Mouse (Mus musculus) gastrocnemius, postnatal 4 days (tissue): ENCODE measurements at regions not wholly inside any gene's neighbourhood (a gene's known extent, or its start where the extent isn't known, plus 50 kb on each side); places are given as distances from the start of the nearest gene placed in this dataset.
A peak's percentile ranks its signal among the peaks of the same experiment; 100 is the strongest.
"Not testable (repeated sequence)": the region's sequence is repeated elsewhere in the genome, so short reads cannot be mapped to it uniquely, and the experiment has no call there.

ENCODE experiments used
- DNase-seq, 2 experiments: peaks; one replicate each; pipeline ENCODE4 v3.0.0; 2021 to 2022; ENCODE audit warnings: low spot score in 2 of 2, mixed read lengths in 2 of 2

DNA sequence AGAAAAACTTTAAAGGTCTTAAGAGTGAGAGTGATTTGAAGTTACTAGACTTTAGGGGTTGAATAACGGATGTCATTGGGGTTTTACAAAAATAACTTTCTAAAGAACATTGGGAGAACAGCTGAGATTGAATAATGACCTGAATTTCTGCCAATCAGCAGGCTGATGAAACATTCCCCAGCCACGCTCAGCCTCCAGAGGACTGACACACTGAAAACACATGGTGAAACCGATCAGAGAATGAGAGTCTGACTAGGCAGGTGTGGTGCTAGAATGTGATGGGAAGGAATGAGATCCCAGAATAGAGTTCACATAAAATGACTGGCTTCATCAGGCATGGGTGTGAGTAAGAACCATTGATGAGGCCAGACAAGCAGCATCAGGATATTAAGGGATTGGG lies 321.4 kb upstream of the Adamts5 start:
- peak in 1 of 2 experiments; percentile 21 for DNase-seq

DNA sequence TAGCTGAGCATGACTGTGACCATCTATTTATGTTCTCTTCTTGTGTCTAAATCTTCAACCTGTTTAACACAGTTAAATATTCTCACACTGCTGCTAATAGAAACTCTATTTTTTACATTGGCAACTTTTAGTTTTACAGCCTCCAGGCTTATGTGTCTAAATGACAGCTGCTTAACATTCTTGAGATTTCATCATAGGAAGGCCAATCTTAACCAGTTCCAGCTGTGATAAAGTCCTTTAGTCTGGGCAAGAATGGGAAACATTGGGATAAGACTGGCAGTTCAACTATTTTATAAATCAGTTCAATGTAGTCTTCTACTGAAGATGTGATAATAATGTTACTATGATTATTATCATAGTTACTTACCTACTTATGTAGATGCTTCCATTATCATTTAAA lies 308.9 kb upstream of the Adamts5 start:
- DNase-seq: no peak

DNA sequence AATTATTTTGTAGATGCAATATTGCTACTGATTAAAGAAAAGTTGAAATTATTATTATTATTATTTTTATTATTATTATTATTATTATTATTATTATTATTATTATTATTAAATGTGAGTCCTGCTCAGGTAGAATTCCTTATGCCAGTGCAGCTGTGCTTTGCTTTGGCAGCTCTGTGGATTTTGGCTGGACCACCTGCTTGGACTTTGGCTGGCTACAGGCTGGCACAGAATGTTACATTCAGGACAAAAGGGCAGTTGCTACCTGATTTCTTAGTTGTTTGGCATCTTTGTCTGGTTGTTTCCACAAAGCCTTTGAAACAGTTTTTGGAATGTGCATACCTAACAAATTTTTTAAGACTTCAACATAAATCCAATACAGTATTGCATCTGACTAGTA lies 307.7 kb upstream of the Adamts5 start:
- no peak for DNase-seq

DNA sequence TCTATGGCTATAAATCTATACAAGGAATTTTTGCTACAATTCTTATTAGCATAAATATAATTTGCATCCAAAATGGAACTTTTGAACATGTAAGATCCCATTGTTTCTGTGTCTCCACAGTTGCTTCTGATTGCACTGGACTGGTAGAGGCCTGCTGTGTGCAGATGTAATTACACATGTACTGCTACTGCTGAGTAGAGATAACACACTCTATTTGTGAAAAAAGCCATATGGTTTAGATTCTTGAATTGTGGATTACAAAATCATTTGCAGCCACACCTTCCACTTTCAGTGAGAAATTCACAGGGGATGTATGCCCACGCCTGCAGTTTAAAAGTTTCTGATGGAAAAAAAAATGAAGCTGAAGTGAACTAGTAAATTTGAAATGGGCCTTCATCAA lies 288.2 kb upstream of the Adamts5 start:
- no peak for DNase-seq

DNA sequence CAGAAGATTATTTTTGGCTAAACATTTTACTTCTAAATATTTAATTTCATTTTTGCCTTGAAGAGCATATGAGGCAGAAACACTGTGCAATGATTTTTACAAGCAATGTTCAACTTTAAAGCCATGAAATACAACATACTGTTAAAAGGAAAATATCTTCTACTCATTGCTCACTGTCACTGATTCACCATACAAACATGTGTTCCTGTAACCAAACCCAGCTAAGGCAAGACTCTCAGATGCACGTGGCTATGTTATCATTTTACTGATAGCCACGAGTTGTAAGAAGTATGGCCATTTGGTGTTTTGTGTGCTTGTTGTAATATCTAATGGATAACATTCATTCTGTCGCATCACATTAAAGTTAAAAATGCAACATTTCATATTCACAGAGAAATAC lies 287.3 kb upstream of the Adamts5 start:
- DNase-seq: no peak

DNA sequence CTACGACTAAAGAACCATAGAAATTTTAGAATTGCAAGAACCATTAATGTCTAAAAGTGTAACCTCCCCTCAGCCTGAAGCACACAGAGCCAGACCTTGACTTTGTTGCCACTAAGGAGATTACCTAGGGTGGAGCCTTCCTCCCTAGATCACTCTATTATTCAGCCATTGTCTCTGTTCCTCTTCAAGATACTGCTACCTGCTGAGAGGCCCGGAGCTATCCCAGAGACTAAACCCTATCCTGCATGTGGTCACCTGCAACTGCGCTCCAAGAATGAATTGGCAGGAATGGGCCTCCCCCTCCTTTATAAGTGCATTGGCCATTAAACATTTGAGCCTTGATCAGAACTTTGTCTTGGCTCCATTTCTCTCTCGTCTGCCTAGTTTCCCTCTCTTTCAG lies 286.0 kb upstream of the Adamts5 start:
- DNase-seq: not testable (repeated sequence)

DNA sequence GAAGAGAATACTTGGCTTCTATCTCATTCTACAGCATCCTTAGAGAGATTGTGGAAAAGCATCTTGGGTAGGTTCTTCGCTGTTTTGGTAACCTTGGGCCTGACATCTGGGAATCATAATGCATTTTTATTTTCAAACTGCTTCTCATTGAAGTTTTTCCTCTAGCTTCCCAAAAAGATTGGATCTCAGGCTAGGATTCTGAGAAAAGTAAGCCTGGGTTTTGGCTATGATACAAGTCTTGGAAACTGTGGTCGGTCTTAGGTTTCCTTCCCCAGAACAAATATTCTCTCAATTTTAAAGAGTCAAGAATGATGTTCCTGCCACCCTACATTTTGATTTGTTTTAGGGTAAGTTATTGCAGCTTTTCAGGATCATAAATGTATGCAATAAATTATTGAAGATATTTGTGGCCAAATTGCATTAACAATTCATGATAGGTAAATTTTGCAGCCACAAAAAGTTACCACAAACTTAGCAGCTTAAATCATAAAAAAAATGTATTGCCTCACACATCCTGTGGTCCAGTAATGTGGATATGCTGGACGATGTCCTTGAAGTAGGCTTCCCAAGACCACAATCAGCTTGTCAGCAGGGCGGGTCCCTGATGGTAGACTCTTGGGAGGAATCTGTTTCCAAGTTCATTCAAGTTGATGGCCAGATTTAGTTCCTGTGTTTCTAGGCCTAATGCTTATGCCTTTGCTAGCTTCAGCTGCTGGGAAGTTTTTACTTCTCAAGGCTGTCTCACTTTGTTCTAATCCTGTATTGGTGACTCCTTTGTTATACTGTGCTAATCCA lies 257.6 kb upstream of the Adamts5 start:
- DNase-seq: peak in 1 of 2 experiments; percentile 27

DNA sequence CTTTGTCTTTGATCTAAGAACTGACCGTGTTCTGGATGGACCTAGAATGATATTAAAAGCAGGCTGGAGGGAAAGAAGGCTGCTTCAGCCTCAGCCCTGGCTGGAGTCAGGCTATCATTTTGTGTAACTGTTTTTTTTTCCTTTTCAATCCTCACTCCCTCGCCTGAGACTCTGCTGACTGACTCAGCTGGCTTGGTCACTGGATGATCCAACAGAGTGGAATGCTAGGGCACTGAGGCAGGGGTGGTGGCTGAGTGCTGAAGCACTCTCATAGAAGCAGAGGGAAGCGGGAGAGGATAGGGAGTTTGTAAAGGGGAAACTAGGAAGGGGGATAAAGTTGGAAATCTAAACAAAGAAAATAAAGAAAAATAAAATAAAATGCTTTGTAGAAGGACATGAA lies 236.5 kb upstream of the Adamts5 start:
- DNase-seq: no peak

DNA sequence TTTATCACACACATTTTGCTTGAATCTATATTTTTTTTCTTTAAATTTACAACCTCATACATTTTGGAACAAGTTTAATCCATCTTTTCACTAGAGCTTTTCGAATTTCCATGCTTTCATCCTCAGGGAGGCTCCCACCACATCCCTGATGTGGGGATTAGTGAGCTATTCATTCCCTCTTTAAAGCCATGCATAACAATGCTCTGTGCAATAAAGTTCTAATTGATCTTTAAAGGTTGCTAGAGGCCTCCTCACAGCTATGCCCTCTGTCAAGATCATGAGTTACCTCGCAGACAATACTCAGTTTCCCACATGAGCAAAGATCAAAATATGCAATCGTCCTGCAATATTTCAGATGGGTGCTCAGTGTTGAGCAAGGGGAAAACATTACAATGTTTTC lies 234.5 kb upstream of the Adamts5 start:
- no peak for DNase-seq

DNA sequence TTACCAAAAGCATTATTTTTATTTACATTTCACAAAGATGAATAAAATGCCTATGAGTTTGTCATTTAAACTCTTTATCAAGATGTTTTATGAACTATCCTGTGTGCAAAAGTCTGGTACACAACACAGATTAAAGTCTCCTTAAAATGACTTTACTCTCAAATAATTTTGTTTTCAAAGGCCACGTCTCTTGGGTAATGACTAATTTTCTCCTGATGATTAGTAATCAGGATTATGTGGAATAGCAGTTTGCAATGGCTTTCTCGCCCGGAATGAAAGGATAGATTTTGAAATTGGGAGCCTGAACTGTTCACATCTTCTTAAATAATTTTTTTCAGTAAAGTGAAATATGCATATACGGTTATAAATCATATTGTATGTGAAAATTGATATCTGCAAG lies 225.8 kb upstream of the Adamts5 start:
- no peak for DNase-seq

DNA sequence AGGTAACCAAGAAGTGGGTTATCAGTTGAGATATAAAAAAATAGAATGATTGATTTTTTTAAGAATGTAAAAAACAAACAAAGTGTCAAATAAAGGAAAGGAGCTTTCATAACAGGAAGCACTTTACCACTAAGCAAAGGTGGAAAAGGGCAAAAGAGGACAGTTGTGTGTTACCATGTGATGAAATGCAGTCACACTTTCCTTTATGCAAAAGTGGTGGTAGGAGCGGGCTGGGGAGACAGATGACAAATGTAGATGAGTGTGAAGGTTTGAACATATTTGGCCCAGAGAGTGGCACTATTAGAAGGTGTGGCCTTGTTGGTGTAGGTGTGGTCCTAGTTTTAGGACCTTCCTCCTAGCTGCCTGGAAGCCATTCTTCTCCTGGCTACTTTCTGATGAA lies 222.6 kb upstream of the Adamts5 start:
- no peak for DNase-seq

DNA sequence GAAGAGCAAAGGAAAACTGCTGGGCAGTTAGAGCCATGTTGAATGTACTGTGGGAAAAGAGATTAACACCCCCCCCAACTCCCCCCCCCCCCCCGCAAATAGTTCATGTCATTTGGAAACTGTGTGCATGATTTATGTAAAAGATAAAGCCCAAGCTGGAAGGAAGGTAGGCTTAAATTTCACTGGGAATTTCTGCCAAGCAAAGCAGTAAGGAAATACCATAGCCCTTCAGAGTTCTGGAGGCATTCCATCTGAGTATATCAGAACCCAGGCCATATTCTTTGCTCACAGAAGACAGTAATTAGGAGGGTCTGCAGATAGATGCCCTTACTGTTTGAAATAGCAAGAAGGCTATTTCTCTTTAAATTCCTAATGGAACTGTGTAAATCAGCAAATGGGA lies 221.3 kb upstream of the Adamts5 start:
- DNase-seq: no peak

DNA sequence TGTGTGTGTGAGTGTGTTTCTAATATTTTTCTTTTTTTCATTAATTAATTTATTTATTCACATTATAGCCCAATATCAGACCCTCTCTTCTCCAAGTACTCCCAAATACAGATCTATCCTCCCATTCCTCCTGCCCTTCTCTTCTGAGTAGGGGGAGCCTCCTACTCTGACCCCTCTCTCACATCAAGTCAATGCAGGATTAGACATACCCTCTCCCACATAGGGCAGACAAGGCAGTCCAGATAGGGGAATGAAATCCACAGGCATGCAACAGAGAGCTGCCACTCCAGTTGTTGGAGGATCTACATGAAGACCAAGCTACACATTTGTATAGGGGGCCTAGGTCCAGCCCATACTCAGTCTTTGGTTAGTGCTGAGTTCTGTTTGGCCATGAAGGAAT lies 216.3 kb upstream of the Adamts5 start:
- no peak for DNase-seq

DNA sequence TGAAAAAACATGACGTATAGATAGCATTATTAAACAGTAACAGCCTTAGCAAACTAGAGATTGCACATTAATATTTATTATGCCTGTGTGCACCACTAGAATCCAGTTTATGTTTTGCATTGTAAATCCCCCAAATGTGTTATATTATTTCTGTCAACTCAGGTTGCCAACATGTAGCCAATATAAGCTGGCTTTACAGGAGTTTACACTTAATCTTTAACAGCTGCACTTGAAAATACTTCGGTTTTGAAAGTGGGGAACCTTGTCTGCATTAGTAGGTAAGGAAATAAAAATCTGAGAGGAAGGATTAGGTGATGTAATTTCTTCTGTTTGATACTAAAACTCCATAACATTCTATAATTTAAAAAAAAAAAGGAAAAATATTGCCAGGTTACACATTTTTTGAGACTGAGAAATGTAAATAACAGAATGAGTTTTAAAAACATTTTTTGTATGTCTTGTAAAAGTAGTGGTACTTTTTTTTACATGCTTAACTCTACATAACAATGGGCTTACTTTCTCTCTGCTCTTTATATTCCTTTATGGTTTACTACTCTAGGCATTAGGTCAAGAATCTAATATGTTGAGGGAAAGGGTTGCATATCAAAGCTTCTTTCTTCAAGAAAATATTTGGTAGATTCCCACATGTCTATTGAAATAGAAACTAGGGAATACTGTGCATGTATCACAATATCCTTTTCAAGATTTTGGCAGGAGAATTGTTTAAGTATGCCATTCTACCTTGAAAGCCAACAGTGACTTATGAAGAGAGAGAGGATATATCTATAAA lies 214.2 kb upstream of the Adamts5 start:
- DNase-seq: no peak

DNA sequence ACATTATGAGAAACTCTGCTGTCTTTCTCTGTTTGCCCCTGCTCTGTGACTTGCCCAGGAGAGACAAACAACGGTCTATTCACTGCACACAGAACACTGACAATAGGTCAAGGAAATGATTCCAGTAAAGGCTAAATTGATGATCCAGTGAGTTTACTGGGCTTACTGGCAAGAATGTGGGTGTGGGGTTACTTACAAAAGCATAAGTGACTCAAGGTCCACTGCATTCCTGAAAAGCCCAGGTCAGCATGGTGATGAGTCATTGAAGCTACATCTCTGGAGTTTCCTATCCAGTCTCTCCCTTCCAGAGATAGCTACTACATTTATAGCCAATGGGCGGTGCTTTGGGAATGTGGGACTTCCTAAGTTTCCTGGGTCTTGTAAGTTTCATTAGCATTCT lies 192.8 kb upstream of the Adamts5 start:
- DNase-seq: no peak

DNA sequence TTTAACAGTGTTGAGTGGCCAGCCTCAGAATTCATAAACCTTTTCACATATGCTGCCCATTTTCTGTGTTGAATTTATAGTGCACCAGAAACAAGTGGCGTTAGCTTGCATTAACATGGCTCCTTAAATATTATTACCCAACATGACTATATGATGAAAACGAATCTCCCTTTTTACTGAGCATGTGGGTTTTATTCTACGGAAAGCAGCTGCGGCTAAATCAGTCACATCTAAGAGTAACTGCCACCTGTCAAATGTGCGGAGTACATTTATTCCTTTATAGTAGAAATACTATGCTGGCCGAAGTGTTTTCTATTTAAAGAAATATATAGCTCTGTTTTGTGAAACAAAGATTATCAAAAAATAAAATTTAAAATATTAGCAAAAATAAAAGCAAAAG lies 188.5 kb upstream of the Adamts5 start:
- no peak for DNase-seq

DNA sequence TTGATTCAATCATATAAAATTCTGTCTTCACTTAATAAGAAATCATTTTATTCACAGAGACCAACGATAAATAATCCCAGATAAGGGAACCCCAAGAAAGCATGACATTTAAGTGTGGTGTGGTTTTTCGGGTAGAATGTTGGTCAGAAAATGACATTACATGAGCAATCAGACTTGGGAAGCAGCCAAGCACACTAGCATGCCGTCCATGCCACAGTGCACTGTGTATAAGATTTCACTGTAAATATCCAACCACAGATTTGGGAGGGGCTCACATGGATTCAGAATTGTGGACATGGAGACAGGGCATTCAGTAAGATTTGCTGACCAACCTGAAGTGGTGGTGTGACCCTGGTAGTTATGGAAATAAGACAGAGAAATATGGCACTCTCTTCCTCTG lies 185.8 kb upstream of the Adamts5 start:
- DNase-seq: no peak

DNA sequence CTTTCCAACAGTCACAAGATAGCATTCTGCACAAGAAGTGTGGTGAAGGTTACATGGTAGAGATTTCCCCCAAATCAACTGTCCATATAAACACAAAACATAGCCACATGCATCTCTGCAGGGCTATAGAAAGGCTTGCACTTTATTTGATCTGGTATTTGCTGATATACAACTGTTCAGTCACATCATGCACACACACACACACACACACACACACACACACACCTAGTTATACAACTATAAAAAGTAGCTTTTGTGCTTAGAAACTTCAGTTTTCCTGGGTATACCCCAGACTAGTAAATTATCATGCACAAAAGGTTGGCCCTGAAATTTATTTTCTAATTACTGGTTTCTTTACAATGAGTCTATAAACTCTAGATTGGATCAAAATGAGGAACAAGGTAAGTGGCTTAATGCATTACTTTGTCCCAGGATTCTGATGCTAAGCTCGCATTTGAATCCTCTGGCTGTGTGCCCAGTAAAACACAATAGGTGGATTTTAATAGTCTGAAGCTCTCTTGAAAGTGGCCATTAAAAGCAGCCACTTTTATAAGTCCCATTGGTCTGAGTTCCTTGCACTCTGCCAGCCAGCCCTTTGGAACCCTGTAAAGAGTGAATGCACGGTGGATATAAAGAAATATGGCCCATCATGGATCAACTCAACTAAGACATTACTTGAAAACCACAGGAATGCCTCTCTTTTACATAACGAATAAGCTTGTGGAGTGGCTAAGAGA lies 166.2 kb upstream of the Adamts5 start:
- no peak for DNase-seq

DNA sequence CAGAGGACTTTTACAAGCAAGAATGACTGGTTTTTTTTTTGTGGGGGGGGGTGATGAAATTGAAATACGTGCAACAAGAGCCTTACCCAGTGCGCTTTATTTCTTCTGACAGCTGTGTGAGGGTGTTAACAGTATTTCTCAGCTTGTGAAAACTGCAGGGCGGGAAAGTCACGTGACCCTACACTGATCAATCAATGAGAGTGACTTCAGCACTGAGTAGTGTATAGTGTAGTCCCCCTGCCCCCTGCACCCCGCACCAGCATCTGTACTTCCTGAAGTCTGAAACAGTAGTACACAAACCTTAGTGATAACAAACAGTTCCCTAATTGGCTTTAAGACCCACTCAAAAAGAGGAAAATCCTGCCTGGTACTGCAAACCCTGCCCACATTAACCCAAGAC lies 158.5 kb upstream of the Adamts5 start:
- no peak for DNase-seq

DNA sequence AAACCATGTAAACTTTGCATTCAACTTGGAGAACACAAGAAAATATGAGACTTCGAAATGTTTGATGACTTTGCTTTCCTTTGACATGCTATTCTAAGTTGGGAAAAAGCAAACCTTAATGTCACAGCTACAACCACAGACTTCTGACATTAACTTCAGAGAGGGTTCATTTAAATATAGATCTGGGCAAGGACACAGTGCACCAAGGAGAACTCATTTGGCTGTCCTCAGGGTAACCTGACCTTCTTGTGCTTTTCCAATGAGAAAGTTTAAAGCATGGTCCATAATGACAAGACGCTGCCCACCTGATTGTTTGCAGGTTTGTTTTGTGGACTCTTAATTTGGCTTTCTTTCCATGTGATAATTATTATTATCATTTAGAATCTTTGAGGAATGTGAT lies 143.1 kb upstream of the Adamts5 start:
- DNase-seq: no peak

DNA sequence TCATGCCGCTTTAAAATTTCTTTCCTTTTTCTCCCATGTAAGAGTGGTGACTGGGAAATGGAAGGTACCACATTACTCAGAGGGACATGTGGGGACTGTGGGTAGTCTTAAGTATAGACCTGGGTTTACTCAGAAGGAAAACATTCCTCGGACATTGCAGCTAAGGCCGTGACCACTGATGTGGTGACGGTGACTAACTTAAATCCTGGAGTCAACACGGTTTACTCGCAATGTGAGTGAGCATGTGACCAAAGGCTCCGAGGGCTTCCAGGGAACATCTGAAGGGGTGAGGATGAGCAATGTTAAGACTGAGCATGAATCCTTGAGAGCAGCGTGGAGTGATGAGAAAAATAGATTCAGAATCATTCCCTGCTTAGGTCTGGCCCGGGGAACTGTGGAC lies 133.1 kb upstream of the Adamts5 start:
- DNase-seq: no peak

DNA sequence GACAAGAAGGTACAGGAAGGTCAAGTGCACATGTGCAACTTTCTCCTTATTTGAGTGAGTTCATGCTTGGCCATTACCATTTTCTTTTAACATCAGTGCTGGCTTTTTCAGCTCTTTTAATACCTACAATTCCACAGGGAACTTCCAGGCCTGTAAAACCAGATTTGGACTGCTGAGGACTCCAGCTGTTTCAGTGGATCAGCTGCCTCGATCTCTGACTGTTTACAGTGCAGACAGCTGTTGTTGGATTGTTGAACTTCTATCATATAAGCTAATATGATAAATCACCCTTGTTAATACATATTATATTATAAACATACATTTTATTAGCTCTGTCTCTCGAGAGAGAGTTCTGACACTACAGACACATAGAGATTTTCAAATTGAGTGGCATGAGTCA lies 126.1 kb upstream of the Adamts5 start:
- no peak for DNase-seq
